Comparison of ENCODE assay signal across 25 mouse cellular contexts in the genomic region with DNA sequence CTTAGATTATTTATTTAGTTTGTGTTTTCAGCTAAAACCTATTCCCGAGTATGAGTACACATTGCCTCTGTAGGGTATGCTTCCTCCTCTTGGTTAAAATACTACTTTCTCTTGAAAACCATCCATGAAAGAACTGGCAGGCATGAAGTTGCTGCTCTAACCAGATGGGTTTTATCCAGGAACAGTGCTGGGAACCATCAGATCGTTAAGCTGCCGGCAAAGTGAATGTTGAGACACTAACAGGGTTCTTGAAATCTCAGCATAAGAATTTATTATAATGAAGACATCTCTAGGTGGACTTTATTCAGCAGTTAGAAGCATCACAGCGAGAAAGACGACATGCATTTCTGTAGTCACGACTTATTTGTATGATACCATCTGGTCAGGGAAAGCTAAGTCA.
DNase-seq lines count a peak whose midpoint lies in the region; ATAC-seq and TF ChIP-seq lines count a peak whose summit lies in the region.
"Had no signal": no experiment of that assay in that cellular context is flagged by ENCODE, and none has a peak within 500 bp of the region (broad histone marks: within the 10 kb centered on the region; RNA-seq: fewer than 3 reads in every experiment).

No protein-coding gene starts in this region.

- H3K9me3 ChIP-seq in forebrain, embryonic 16.5 days (ENCODE audit: control insufficient read depth, low read length) = no peaks in the 10 kb centered on the region
- H3K9me3 ChIP-seq in forebrain, embryonic 10.5 days = no peaks in the 10 kb centered on the region
- H3K9me3 ChIP-seq in kidney, postnatal 0 days (replicated peaks; ENCODE audit: low read length) = no peaks in the 10 kb centered on the region
- H3K9me3 ChIP-seq in lung, postnatal 0 days (ENCODE audit: low read length) = no peaks in the 10 kb centered on the region
- H3K9me3 ChIP-seq in limb, embryonic 10.5 days (replicated peaks) = no peaks in the 10 kb centered on the region
- H3K9me3 ChIP-seq: embryonic facial prominence, embryonic 10.5 days; embryonic facial prominence, embryonic 12.5 days; forebrain, embryonic 12.5 days; forebrain, embryonic 15.5 days had no signal

- no peak overlapping the region for H3K9ac ChIP-seq in forebrain, embryonic 16.5 days (replicated peaks; ENCODE audit: low read depth, low read length)
- no peak overlapping the region for H3K9ac ChIP-seq in kidney, postnatal 0 days (ENCODE audit: low read depth, low read length)
- no peak overlapping the region for H3K9ac ChIP-seq in lung, postnatal 0 days (replicated peaks; ENCODE audit: low read depth)
- H3K9ac ChIP-seq: embryonic facial prominence, embryonic 12.5 days; forebrain, embryonic 12.5 days; forebrain, embryonic 15.5 days had no signal

- no peak for DNase-seq in forebrain, embryonic 10.5 days (ENCODE audit: extremely low spot score, low spot score)
- peak; percentile 35 for DNase-seq in kidney, postnatal 0 days (ENCODE audit: low spot score)
- DNase-seq in kidney, adult 8-10 months = no peak
- peak; percentile 50 for DNase-seq in lung, postnatal 0 days (ENCODE audit: low spot score)
- DNase-seq in lung, postnatal 14 days = no peak
- DNase-seq in limb, embryonic 10.5 days (ENCODE audit: low spot score) = no peak
- DNase-seq: adrenal gland, adult 8-10 months; adrenal gland, postnatal 14 days; adrenal gland, postnatal 36 days; B cell, adult 2 months; cerebellum, adult 11-12 months; cerebellum, adult 2 months; cerebellum, adult 9-10 months; cerebellum, postnatal 10 days; cerebellum, postnatal 25 days had no signal

- H3K27ac ChIP-seq in forebrain, embryonic 16.5 days (ENCODE audit: low read length) = no peak overlapping the region
- no peak overlapping the region for H3K27ac ChIP-seq in forebrain, embryonic 10.5 days
- H3K27ac ChIP-seq in kidney, postnatal 0 days = no peak overlapping the region
- no peak overlapping the region for H3K27ac ChIP-seq in lung, postnatal 0 days (ENCODE audit: low read length)
- H3K27ac ChIP-seq in limb, embryonic 10.5 days = peak overlapping the region; percentile 50; the same call in 1 of the 2 replicates
- H3K27ac ChIP-seq: embryonic facial prominence, embryonic 10.5 days; embryonic facial prominence, embryonic 12.5 days; forebrain, embryonic 12.5 days; forebrain, embryonic 15.5 days had no signal

- 0 out of 2 replicates have a peak, but pooled peaks have one; percentile 27 for ATAC-seq in forebrain, embryonic 16.5 days
- ATAC-seq in kidney, postnatal 0 days (replicated peaks; ENCODE audit: low FRiP score, low read depth) = no peak
- no peak for ATAC-seq in lung, postnatal 0 days
- ATAC-seq: activated CD4-positive, CD25-positive, alpha-beta regulatory T cell, adult 4 months; CD4-positive, CD25-positive, alpha-beta regulatory T cell, adult 4 months; forebrain, embryonic 15.5 days; Patski had no signal

- no peak for TF ChIP-seq CTCF in kidney, postnatal 0 days (IDR thresholded peaks at IDR 0.05; ENCODE audit: low read depth)
- TF ChIP-seq CTCF in lung, postnatal 0 days (IDR thresholded peaks at IDR 0.05) = no peak

- no peaks in the 10 kb centered on the region for H3K36me3 ChIP-seq in forebrain, embryonic 16.5 days (ENCODE audit: control insufficient read depth, insufficient read depth)
- no peaks in the 10 kb centered on the region for H3K36me3 ChIP-seq in forebrain, embryonic 10.5 days (replicated peaks)
- H3K36me3 ChIP-seq in kidney, postnatal 0 days (ENCODE audit: insufficient read depth, low read length) = no peaks in the 10 kb centered on the region
- H3K36me3 ChIP-seq in lung, postnatal 0 days (ENCODE audit: insufficient read depth, low read length) = no peaks in the 10 kb centered on the region
- no peaks in the 10 kb centered on the region for H3K36me3 ChIP-seq in limb, embryonic 10.5 days
- H3K36me3 ChIP-seq: embryonic facial prominence, embryonic 10.5 days; embryonic facial prominence, embryonic 12.5 days; forebrain, embryonic 12.5 days; forebrain, embryonic 15.5 days; G1E had no signal

- 67% methylated on average over 6 of the region's 6 CpGs for WGBS in forebrain, embryonic 16.5 days
- 94% methylated on average over 6 of the region's 6 CpGs for WGBS in forebrain, embryonic 10.5 days
- 56% methylated on average over 6 of the region's 6 CpGs for WGBS in kidney, postnatal 0 days
- WGBS in lung, postnatal 0 days = 72% methylated on average over 6 of the region's 6 CpGs
- WGBS in limb, embryonic 10.5 days = 64% methylated on average over 6 of the region's 6 CpGs

- no peaks in the 10 kb centered on the region for H3K27me3 ChIP-seq in forebrain, embryonic 16.5 days (replicated peaks; ENCODE audit: control insufficient read depth, insufficient read depth, low read length)
- H3K27me3 ChIP-seq in forebrain, embryonic 10.5 days (ENCODE audit: poor library complexity, severe bottlenecking) = no peaks in the 10 kb centered on the region
- no peaks in the 10 kb centered on the region for H3K27me3 ChIP-seq in kidney, postnatal 0 days (ENCODE audit: insufficient read depth, low read length)
- no peaks in the 10 kb centered on the region for H3K27me3 ChIP-seq in lung, postnatal 0 days (replicated peaks; ENCODE audit: insufficient read depth, low read length)
- H3K27me3 ChIP-seq in limb, embryonic 10.5 days (ENCODE audit: low read depth, poor library complexity, severe bottlenecking) = no peaks in the 10 kb centered on the region
- H3K27me3 ChIP-seq: CH12.LX; embryonic facial prominence, embryonic 12.5 days; forebrain, embryonic 12.5 days; forebrain, embryonic 15.5 days; Patski had no signal

- no peak overlapping the region for H3K4me2 ChIP-seq in forebrain, embryonic 16.5 days (ENCODE audit: low read length)
- no peak overlapping the region for H3K4me2 ChIP-seq in kidney, postnatal 0 days (ENCODE audit: low read length)
- no peak overlapping the region for H3K4me2 ChIP-seq in lung, postnatal 0 days (replicated peaks; ENCODE audit: low read depth, low read length)
- H3K4me2 ChIP-seq: embryonic facial prominence, embryonic 12.5 days; forebrain, embryonic 12.5 days; forebrain, embryonic 15.5 days had no signal

- no peak for TF ChIP-seq EP300 in lung, postnatal 0 days (IDR thresholded peaks at IDR 0.05)

- no peak overlapping the region for H3K4me3 ChIP-seq in forebrain, embryonic 16.5 days (replicated peaks; ENCODE audit: low read length)
- no peak overlapping the region for H3K4me3 ChIP-seq in forebrain, embryonic 10.5 days
- no peak overlapping the region for H3K4me3 ChIP-seq in kidney, postnatal 0 days (replicated peaks; ENCODE audit: low read depth, low read length)
- no peak overlapping the region for H3K4me3 ChIP-seq in lung, postnatal 0 days (ENCODE audit: low read depth, low read length)
- H3K4me3 ChIP-seq in limb, embryonic 10.5 days = no peak overlapping the region
- H3K4me3 ChIP-seq: embryonic facial prominence, embryonic 10.5 days; embryonic facial prominence, embryonic 12.5 days; forebrain, embryonic 12.5 days; forebrain, embryonic 15.5 days had no signal

- H3K4me1 ChIP-seq in forebrain, embryonic 16.5 days (replicated peaks; ENCODE audit: control insufficient read depth, insufficient read depth, low read length) = peaks cover 9% of the 10 kb centered on the region
- peaks cover 29% of the 10 kb centered on the region for H3K4me1 ChIP-seq in forebrain, embryonic 10.5 days
- H3K4me1 ChIP-seq in kidney, postnatal 0 days (replicated peaks; ENCODE audit: insufficient read depth, low read length) = no peaks in the 10 kb centered on the region
- H3K4me1 ChIP-seq in lung, postnatal 0 days (ENCODE audit: insufficient read depth, low read depth, low read length) = peaks cover 6% of the 10 kb centered on the region; the same call in 1 of the 2 replicates
- H3K4me1 ChIP-seq in limb, embryonic 10.5 days = peaks cover 92% of the 10 kb centered on the region

Comparison
In these comparisons a context has a peak if more than half of its experiments do, and no peak if none do; other contexts are left out.
1. DNase-seq: peak in kidney, postnatal 0 days (single experiment) and lung, postnatal 0 days (single experiment); none in forebrain, embryonic 10.5 days (single experiment), kidney, adult 8-10 months (0 of 2), lung, postnatal 14 days (single experiment) and limb, embryonic 10.5 days (single experiment).